Mouse (Mus musculus) lung, adult 2 months (tissue): Measurements from ENCODE around the gene Slit3.

Experiments used
- CTCF ChIP-seq: fragments of 200-500 bp; IDR thresholded peaks from 2 replicates; pipeline ENCODE4 v1.5.1; 2011; ENCODE audit warnings: mild to moderate bottlenecking, low read length, control low read depth; ENCODE audit not compliant: insufficient read depth
- POLR2A ChIP-seq: fragments of 200-500 bp; IDR thresholded peaks from 2 replicates; pipeline ENCODE4 v1.6.1; 2011; ENCODE audit warnings: low read depth, mild to moderate bottlenecking, control low read depth, low read length, borderline replicate concordance; ENCODE audit errors: extremely low read depth

GRCm38 (mm10) chr11:35622736-35623135 lies 501.7 kb downstream of the Slit3 start:
- TF ChIP-seq POLR2A: no peak
- TF ChIP-seq CTCF: no peak
